24 mouse cellular contexts compared by ENCODE assay signal in genomic region chr10:49639901-49640300, GRCm38 (mm10).
DNase-seq lines count a peak whose midpoint lies in the region; ATAC-seq and TF ChIP-seq lines count a peak whose summit lies in the region.
"Had no signal": no experiment of that assay in that cellular context is flagged by ENCODE, and none has a peak within 500 bp of the region (broad histone marks: within the 10 kb centered on the region; RNA-seq: fewer than 3 reads in every experiment).

No protein-coding gene starts in this region.

- no peak overlapping the region for H3K4me3 ChIP-seq in layer of hippocampus, adult 2 months
- H3K4me3 ChIP-seq: embryonic facial prominence, embryonic 15.5 days; forebrain, embryonic 15.5 days; heart, embryonic 10.5 days; liver, embryonic 13.5 days; midbrain, embryonic 15.5 days; myocyte had no signal

- TF ChIP-seq CTCF in layer of hippocampus, adult 2 months (conservative IDR thresholded peaks at IDR 0.05), result no peak

- peak; percentile 95 for ATAC-seq in cerebellum, adult (ENCODE audit: insufficient number of reproducible peaks, low FRiP score, low TSS enrichment)
- ATAC-seq in erythroid progenitor cell, adult 5-6 weeks (replicated peaks; ENCODE audit: low FRiP score, poor library complexity, severe bottlenecking), result no peak
- ATAC-seq: forebrain, embryonic 15.5 days; inflammation-experienced regulatory T-cells, adult 6 months; midbrain, embryonic 15.5 days had no signal

- peak overlapping the region; percentile 25; the same call in 1 of the 2 replicates for H3K27ac ChIP-seq in layer of hippocampus, adult 2 months
- H3K27ac ChIP-seq: embryonic facial prominence, embryonic 15.5 days; forebrain, embryonic 15.5 days; heart, embryonic 10.5 days; liver, embryonic 13.5 days; midbrain, embryonic 15.5 days had no signal

- DNase-seq in layer of hippocampus, adult 2 months (ENCODE audit: low spot score in 2 of 2), result peak in 1 of 2 experiments; percentile 17
- no peak for DNase-seq in layer of hippocampus, adult 9-11 months
- peak; percentile 63 for DNase-seq in cerebellum, adult 8-10 months
- DNase-seq in cerebellum, postnatal 36 days, result peak; percentile 71 to 72
- no peak for DNase-seq in thymus, postnatal 4 days
- DNase-seq: adrenal gland, postnatal 25 days; gastrocnemius, postnatal 10 days; heart, postnatal 4 days; kidney, adult 2 months; kidney, postnatal 10 days; liver, embryonic 13.5 days; lung, adult 2 months; lung, postnatal 14 days; right cerebral cortex, adult 18-20 months; right cerebral cortex, postnatal 4 days; thymus, adult 2 months had no signal

Comparison
In these comparisons a context has a peak if more than half of its experiments do, and no peak if none do; other contexts are left out.
1. DNase-seq: peak in cerebellum, adult 8-10 months (single experiment) and cerebellum, postnatal 36 days (2 of 2); none in layer of hippocampus, adult 9-11 months (single experiment) and thymus, postnatal 4 days (single experiment).